Mouse (Mus musculus) layer of hippocampus, postnatal 25 days (tissue): ENCODE results near the gene Celf2. TPM values are rescaled to one million over a fixed set of nuclear protein-coding genes. Genes with fewer than 3 reads are reported as not detected.
"Not testable (repeated sequence)": the region's sequence is repeated elsewhere in the genome, so short reads cannot be mapped to it uniquely, and the experiment has no call there.

ENCODE experiments used
- DNase-seq, 2 experiments: peaks; one replicate each; pipeline ENCODE4 v3.0.0; 2022; ENCODE audit warnings: mixed read lengths in 2 of 2, low spot score in 1 of 2; ENCODE audit errors: extremely low spot score in 1 of 2
- total RNA-seq, 2 experiments: library from RNA; stranded (reverse); gene quantifications; 2 replicates each; pipeline ENCODE4 v1.2.3; 2021

Gene Celf2
- total RNA-seq, 2 experiments from 2014 or later: 405 to 532 TPM

DNA sequence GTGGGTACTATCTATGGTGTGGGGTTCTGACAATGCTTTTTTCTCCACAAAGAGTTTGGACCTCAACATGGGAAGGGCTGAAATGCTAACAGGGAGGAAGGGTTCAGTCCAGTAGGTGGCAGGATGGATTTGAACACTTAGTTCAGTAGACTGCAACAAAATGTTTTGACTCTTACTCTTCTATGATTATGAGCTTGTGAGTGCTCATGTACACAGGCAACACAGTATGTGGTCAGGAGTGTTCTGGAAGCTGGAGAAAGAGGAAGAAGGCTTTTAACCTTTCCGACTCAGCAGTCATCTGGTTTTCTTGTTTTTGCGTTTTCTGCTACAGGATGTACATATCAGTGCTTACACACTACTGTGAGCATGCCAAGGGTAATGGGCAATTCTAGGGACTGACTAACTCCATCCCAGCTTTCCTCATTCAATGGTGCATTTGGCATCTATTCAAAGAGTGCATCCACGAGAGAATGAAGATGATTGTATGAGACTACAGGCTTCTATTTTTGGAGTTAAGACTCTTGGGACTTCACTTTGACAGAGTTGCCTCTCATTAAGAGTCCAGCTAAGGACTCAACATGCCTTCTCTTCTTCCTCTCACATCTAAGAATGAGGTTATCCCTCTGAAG lies 867.0 kb downstream of the Celf2 start:
- DNase-seq: no peak

DNA sequence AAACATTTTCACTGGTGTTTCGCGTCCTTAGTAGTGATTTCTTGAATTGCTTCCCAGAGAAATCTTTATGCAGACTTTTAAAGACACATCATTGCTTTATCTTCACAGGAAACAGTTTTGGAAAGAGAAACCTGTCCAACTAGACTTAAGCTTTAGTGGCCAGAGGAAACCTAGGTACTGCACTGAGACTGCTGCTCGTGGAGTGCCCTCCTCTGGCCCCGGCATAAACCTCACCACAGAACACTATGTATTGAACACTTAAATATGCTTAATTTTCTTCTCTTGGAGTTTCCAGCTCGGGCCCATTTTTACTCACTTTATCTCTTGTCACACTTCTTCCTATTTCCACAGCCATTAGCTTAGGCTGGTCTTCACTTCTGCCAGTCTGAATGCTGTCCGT lies 870.0 kb downstream of the Celf2 start:
- no peak for DNase-seq

DNA sequence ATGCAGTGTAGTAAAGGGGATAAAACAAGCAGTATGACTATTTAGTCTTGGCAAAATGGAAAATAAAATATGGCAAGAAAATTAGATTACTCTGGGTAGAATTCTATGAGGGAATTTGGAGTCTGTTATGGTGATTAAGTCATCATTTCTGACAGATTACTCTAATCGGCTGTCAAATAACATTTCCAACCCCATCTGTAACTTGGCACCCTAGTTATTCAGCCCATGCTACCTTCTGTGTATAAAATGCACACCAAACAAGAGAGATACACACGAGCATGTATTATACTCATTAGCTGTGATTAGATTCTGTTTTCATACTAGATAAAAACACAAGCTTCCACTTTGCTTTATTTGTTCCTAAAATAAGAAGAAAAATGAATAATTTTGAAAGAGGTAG lies 872.2 kb downstream of the Celf2 start:
- DNase-seq: no peak

DNA sequence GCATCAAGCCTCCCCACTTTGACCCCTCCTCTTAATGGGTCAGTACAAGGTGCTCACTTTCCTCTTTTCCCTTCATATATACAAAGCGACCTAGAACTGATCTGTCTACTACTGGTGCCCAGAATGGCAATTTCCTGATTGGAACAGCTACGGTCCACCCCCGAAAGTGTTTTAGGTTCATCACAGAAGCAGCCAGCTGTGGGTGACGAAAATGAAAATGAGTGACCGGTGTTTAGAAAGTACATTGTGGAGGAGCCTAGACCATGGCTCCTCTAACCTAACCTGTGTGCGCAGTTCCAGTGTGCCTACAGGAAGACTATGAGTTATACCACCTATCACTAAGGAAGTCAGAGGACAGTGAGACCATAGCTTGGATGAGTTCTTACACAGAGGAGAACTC lies 874.5 kb downstream of the Celf2 start:
- no peak for DNase-seq

DNA sequence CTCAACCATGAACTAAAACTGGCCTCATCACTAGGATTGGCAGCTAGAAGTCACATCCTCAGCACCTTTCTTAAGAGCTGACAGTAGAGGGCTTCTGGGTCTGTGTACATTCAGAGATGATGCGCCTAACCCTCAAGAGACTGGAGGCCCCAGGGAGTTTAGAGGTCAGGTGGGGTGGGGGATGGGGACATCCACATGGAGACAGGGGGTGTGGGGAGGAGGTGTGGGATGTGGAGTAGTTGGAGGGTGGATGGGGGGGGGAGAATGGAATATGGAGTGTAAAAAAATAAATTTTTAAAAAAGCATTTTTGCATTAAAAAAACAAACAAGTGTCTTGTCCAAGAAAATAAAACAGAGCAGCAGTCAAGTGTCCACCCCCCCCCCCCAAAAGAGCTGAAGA lies 876.2 kb downstream of the Celf2 start:
- no peak for DNase-seq

DNA sequence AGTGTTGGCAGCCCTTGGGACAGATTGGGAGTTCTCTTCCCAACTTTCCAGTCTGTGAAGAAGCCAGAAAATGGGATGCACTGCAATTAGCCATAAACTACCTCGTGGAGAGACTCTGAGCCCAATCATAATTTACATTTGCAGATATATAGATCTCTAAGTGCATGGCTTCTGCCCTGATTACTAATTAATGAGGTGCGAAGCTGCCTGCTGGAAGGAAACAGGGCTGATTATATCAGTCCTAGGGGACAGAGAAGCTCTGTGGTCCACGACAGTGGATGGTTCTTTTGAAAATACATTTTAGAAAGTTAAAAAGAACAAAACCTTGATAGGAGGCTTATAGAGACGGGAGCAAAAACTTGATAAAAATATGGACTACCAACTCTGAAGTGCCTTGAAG lies 885.6 kb downstream of the Celf2 start:
- no peak for DNase-seq

DNA sequence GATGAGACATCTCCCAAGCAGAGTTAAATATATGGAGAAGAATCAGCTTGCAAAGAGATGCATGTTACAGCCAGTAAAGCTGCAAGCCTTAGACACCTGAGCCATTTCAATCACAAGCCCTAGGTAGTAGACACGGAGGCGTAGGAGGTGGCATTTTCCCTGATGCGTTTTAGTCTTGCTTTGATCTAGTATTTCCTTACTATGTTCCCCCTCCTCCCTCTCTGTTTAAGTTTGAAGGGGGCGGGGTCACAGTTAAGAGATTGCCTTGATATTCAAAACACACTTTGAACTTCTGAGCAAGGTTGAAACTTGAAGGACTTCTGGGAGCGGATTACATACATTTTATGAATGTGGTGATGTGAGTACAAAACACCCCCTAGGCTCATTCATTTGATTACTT lies 887.3 kb downstream of the Celf2 start:
- DNase-seq: no peak

DNA sequence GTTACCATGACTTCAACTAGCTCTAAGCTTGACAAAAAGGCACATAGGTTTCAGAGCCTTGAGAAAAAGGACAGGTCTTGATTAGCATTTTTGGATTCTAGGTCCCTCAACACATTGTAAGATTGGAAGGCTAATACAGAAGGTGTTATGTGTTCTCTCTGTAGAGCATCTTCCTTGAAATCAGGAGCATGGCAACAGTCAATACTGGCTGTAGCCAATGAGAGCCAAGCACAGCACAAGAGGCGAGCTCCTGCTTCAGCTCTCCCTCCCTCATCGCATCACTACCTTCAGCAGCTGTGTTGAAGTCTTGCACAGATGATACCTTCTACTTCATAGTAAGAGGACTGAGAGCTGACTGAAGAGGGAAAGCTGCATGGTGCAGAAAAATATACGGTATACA lies 890.5 kb downstream of the Celf2 start:
- DNase-seq: no peak

DNA sequence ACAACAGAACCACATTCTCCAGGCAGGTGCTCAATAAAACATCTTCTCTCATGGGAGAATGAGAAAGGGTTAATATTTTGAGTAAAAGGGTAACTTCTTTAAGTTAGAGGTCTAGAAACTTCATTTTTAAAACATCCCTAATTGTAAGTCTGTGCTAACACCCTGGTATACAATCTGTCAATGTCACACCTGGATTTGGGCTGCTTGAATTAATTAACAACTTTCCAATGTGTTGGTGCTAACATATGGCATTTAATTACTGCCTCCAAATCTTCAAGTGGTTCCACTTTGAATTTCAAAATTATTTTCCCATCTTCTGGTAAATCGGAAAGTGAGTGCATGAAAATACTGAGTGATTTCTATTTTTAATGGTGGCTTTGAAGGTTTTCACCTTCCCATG lies 890.9 kb downstream of the Celf2 start:
- DNase-seq: no peak

DNA sequence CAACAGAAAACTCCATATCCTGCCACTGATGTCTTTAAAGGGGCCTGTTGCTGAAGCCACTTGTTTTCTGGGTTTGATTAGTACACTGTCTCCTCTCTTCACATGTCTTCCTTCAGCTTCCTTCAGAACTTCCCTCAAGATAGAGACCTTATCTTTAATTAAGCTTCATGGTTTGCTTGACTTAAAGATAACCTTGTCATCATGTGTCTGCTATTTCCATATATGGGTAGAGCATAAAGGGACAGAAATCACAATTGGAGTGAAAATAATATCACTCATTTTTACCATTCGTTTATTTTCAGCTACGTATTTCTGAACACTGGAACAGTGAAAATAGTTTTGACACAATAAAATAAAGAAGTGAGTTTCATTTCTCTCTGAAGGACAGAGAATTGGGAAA lies 905.0 kb downstream of the Celf2 start:
- DNase-seq: no peak

DNA sequence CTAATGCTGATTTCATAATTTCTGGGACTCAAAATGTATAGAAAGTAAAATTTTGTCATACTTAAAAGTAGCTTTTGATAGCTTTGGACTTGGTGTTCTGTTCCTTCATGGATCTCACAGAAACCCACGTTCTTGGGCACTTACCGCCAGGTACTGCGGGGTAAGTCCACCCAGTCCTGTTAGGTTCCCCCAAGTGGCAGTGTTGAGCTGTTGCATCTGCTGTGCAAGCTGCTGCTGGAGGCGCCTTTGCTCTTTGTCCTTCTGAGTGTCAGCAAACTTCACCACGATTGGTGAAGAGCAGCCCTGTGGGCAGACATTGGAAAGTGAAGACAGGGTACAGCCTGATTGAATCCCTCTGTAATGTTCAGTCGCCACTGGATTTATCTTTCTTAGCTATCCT lies 905.5 kb downstream of the Celf2 start:
- no peak for DNase-seq

DNA sequence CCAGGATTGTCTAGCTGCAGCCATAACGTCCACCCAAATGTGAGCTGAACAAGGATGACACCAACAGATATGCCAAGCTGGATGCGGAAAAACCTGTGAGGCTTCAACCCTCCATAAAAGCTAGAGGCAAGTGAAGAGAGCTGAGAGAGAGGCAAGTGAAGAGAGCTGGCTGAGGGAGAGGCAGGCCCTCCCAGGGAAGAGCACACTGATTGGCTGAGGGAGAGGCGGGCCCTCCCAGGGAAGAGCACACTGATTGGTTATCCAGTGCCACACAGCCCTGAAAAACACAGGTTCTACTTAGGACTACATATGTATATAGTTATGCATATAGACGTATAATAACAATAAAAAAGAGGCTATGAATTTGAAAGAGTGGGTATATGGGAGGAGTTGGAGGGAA lies 907.2 kb downstream of the Celf2 start:
- no peak for DNase-seq

DNA sequence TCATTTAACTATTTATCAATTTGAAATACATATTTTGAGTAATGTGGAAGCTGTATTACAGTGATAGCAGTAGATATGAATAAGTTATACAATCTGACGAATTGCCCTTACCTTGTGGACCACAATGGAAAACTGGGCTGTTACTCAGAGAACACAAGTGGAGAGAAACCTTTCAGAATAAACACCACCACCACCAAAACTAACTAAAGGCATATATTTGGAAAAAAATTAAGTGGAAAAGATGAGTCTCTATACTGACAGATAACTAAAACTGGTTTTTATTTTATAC lies 910.5 kb downstream of the Celf2 start:
- DNase-seq: no peak

DNA sequence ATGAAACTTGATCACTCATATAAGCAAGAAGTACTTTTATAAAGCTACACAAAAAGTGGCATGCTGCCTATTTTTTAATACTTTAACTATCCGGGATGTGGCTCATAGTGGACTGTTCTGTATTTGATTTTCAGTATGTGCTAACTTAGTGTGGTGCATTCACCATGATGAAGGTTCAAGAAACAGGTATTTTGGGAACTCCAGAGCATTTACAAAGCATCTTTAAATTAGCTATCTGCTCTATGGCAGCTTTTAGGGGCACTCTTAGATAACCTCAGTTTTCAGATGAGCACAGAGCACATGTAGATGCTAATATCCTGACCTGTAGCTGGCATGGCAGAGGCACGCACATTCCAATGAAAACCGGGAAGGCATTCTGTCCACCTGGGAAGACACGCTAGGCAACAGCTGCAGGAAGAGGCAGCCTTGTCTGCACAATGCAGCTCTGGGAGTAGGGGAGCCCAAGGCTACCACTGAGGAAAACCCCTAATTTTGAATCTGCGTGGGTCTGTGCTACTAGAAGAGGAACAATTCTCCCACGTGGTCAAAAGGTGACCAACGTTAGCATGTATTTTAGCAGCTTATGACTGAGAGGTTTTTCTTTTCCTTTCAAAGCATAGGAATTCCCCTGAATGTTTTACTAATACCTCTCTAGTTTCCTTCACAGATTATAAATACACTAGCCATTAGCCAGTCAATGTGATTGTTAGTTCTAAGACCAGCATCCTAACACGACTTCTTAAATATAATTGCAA lies 911.1 kb downstream of the Celf2 start:
- DNase-seq: no peak

DNA sequence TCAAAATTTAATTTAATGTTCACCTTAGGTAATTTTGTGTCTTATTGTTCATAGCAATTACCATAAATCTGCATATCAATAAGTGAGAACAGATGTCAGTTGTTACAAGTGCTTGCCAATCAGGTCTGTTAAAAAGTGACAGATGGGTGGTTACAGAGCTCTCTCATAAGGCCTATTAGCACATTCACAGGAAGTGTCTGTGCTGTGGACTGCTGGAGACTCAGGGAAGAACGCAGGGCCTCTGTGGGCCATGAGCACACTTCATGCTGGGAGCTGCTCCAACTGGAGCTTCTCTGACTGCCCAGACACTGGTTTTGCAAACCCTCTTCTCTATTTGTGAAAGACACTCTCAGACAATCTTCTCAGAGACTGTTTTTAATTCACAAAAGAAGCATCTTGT lies 914.6 kb downstream of the Celf2 start:
- DNase-seq: no peak

DNA sequence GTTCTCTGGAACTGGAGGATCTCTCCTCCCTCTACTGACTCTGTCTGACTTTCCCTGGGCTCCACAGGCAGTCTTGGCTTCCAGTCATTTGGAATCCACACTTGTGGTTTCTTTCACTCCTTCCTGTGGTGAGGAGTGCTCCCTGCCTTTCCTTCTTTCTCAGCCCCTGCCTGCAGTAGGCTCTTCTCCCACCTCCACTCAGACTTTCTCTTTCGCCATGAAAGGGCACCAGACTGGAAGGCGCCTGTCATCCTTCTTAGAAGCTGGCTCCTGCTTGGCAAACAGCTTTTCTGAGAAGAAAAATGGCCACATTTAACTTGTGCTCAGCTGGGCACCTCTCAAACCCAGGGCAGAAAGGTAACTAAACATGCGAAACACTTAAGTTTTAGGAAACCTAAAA lies 915.2 kb downstream of the Celf2 start:
- DNase-seq: no peak

DNA sequence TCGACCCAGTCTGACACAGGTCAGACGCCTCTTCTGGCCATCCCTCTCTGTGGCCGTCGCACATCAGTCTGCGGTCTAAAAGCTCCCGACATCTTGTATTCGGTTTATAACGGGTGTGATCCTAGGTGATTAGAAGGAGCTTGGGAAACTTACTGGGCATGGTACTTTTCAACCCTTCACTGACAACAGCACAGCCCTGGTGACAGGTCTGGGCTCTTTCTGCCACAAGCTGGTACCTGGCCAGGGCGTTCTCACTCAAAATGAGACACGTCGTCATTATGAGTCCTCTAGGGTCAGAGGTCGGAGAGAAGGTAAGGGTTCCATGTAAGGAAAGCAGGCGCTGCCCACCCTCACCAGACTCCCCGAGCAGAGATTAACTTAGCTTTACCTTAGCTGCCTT lies 915.6 kb downstream of the Celf2 start:
- DNase-seq: no peak

DNA sequence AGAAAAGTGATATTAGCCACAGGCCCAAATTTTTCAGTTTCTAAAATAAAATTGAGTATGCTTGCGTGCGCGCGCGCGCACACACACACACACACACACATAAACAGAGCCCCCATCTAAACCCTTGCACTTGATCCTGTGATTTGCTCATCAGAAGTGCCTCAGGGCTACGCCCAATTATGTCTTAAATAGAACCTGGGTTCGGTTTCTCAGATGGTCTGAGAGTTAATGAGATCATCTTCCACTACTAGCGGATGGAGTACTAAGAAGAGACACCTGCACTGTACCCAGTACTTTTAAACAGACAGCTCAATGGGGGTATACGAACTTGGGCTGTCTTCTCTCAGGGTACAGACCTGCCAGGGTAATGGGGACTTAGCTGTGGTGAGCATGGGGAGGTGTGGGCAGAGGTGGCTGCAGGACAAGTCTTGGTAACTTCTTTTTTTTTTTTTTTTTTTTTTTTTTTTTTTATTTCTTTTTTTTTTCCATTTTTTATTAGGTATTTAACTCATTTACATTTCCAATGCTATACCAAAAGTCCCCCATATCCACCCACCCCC lies 923.2 kb downstream of the Celf2 start:
- DNase-seq: no peak

DNA sequence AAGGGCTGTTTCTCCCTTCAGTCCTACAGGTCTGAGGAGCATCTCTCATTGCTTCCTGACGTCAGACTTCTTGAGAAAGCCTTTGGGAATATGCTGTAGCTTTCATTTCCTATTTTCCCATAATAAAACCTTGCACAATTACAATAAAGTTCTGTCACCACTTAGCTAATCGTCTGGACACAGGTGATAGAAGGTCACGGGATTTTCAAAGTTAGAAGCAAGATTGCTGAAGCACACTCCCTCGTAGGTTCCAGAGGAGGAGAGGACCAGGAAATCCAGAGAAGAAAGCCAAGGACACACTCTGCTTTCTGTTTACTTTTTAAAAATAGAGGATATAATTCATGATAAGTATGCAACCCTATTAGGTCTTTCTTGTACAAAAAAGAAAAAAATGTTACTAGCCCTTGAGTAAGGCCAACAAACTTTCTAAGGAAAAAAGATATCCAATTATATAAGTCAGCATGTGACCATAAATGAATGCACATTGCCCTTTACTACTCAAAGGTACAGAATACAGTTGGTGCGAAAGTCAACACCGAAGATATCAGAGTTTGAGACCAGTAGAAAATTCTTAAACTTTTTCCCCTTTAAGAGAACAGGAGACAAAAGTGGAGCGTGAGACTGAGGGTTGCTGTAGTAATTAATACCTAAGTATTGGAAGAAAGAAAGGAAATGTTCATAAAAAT lies 924.2 kb downstream of the Celf2 start:
- DNase-seq: no peak

DNA sequence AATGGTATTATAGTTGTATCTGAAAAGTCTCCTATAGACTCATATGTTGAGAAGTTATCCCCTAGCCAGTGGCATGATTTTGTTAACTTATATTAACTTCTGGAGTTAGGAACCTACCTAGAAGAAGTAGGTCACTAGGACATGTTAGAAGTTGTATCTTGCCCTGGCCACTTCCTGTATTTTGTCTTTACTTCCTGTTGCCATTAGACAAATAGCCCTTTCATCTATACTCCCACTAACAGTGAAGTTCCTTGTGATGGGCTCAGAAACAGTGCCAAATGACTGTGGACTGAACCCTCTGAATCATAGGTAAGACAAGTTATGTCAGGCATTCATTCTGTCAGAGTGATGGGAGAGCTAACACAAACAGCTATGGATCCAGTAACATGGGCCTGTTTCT lies 926.7 kb downstream of the Celf2 start:
- DNase-seq: no peak

DNA sequence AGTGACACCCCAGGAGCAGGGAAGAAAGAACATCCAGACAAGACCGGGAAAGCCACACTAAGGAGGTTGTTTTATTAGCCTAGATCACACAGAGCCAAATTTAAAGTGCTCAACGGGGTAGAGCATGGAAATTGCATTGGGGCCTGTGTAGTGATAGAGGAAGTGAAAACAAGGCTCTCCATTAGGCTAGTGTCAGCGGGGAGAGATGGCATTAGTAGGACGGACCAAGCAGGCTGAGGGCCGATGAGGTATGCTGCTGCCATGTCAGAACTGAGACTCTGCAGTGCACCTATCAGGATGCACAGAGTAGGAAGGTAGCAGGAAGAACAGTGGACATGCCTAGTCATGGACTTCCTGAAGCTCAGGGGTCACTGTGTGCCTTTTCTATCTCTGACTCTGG lies 929.3 kb downstream of the Celf2 start:
- no peak for DNase-seq

DNA sequence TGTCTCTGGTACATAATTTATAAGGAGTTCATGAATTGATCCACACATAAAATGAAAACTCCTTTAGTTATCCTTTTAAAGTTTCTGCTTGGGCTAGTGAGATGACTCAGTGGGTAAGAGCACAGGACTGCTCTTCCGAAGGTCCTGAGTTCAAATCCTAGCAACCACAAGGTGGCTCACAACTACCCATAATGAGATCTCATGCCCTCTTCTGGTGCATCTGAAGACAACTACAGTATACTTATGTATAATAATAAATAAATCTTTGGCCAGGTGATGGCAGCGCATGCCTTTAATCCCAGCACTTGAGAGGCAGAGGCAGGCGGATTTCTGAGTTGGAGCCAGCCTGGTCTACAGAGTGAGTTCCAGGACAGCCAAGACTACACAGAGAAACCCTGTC lies 934.0 kb downstream of the Celf2 start:
- DNase-seq: not testable (repeated sequence)
